Mouse (Mus musculus): ENCODE measurements around the gene Slc35f6.
"Not testable (repeated sequence)": the region's sequence is repeated elsewhere in the genome, so short reads cannot be mapped to it uniquely, and the experiment has no call there.

The Slc35f6 gene

DNA sequence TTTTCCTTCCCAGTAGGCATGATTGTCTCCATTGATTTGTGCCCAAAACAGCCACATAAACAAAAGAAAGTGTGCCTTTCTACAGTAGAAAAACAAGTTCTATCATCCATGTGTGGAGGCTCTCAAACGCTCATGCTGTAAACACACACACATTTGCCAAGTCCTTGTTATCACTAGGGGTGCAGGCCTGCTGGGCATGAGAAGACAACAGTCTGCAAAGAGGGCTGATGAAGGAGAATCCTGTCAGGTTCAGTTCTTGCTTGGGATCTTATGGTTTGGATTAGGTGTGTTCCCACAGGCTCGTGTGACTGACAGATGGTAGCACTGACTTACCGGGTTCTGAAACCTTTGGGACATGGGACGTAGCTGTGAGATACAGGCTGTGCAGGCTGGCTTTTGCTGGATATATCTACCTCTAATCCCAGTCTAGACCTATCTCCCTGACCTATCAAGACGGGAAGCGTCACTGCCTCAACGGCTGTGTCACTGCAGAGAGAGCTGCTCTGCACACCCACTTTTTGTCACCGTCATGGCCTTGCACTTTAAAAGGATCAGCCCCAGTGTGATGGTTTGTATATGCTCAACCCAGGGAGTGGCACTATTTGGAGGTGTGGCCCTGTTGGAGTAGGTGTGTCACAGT lies 52.7 kb downstream of the Slc35f6 start:
- no peak for DNase-seq (ENCODE audit: low read depth)

DNA sequence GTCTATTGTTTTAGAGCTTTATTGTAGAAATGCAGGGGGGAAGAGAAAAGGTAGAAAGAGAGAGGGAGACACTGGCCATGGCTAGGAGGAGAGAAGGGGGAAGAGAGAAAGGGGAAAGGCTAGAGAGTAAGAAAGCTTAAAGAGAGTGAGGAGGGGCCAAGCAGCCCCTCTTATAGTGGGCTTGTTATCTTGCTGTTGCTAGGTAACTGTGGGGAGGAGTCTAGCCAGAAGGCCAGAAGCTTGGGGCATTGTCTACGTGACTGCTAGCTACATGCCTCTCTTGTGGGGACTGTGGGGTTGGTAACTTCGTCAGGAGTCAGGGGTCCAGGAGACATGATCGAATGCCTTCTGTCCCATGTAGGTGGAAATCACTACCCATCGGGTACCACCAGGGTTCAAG lies 53.6 kb downstream of the Slc35f6 start:
- not testable (repeated sequence) for DNase-seq (ENCODE audit: low read depth)

DNA sequence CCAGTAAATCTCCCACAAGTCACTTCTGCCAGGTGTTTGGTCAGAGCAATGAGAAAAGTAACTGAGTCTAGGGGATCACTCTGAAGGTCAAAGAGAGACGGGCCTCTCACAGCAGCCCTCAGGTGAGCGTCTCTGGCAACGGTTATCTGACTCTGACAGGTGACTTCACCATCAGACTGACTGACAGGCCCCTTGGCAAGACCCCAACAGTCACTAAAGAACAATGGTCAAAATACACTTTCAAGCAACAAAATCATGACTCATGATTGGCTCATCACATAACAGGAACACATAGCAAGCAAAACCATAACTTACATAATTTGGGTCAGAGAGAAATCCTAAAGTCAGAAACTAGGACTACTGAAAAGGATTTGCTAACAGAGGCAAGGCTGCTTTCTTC lies 54.1 kb downstream of the Slc35f6 start:
- DNase-seq (ENCODE audit: low read depth), result no peak
